Mouse (Mus musculus): ENCODE results near the gene Srgn. TPM values are rescaled to one million over a fixed set of nuclear protein-coding genes. Genes with fewer than 3 reads are reported as not detected.

The Srgn gene
- polyA plus RNA-seq, 1 experiment from 2014 or later, result 59.2 TPM

GRCm38 (mm10) chr10:62511528-62511927 lies 15.7 kb downstream of the Srgn start:
- no peak overlapping the region for H3K4me3 ChIP-seq (ENCODE audit: low read depth, low read length)
- DNase-seq (ENCODE audit: low spot score) (no peak), ATAC-seq (replicated peaks; ENCODE audit: low FRiP score) (no peak)
- no peaks in the 10 kb centered on the region for H3K27me3 ChIP-seq (replicated peaks; ENCODE audit: control insufficient read depth, insufficient read depth, low read length)
- H3K4me1 ChIP-seq (replicated peaks; ENCODE audit: control insufficient read depth, insufficient read depth, low read length), result peaks cover 12% of the 10 kb centered on the region
- H3K27ac ChIP-seq (ENCODE audit: low read depth, low read length), result no peak overlapping the region
- H3K4me2 ChIP-seq, result no peak overlapping the region
- H3K9me3 ChIP-seq (ENCODE audit: control insufficient read depth, low read length), result no peaks in the 10 kb centered on the region
- H3K9ac ChIP-seq (ENCODE audit: low read depth, low read length), result no peak overlapping the region
- 55% methylated on average over 6 of the region's 6 CpGs for WGBS
- H3K36me3 ChIP-seq (ENCODE audit: control insufficient read depth, insufficient read depth, low read length), result no peaks in the 10 kb centered on the region

- H3K27me3 ChIP-seq (replicated peaks; ENCODE audit: control insufficient read depth, insufficient read depth, low read length), result no peaks in the 10 kb centered on the region
- whole genome bisulfite sequencing, result 44% methylated on average over 11 of the region's 11 CpGs
- peak overlapping the region; percentile 45; the same call in 1 of the 2 replicates for H3K4me3 ChIP-seq (ENCODE audit: low read depth, low read length)
- no peak overlapping the region for H3K27ac ChIP-seq (ENCODE audit: low read depth, low read length)
- H3K4me1 ChIP-seq (replicated peaks; ENCODE audit: control insufficient read depth, insufficient read depth, low read length), result peaks cover 30% of the 10 kb centered on the region
- peak overlapping the region; percentile 85 for H3K4me2 ChIP-seq
- H3K9ac ChIP-seq (ENCODE audit: low read depth, low read length), result no peak overlapping the region
- no peaks in the 10 kb centered on the region for H3K9me3 ChIP-seq (ENCODE audit: control insufficient read depth, low read length)
- ATAC-seq (replicated peaks; ENCODE audit: low FRiP score), result no peak
- no peaks in the 10 kb centered on the region for H3K36me3 ChIP-seq (ENCODE audit: control insufficient read depth, insufficient read depth, low read length)
- DNase-seq (ENCODE audit: low spot score), result no peak
These were observed 18.1 kb downstream of the Srgn start for GRCm38 (mm10) chr10:62509032-62509656.

GRCm38 (mm10) chr10:62508459-62508858 lies 18.8 kb downstream of the Srgn start:
- peak overlapping the region; percentile 45 for H3K4me3 ChIP-seq (ENCODE audit: low read depth, low read length)
- ATAC-seq (replicated peaks; ENCODE audit: low FRiP score), result no peak
- WGBS, result 4% methylated on average over 11 of the region's 11 CpGs
- no peaks in the 10 kb centered on the region for H3K27me3 ChIP-seq (replicated peaks; ENCODE audit: control insufficient read depth, insufficient read depth, low read length)
- peaks cover 31% of the 10 kb centered on the region for H3K4me1 ChIP-seq (replicated peaks; ENCODE audit: control insufficient read depth, insufficient read depth, low read length)
- no peaks in the 10 kb centered on the region for H3K9me3 ChIP-seq (ENCODE audit: control insufficient read depth, low read length)
- peak overlapping the region; percentile 52 for H3K9ac ChIP-seq (ENCODE audit: low read depth, low read length)
- H3K36me3 ChIP-seq (ENCODE audit: control insufficient read depth, insufficient read depth, low read length), result no peaks in the 10 kb centered on the region
- no peak for DNase-seq (ENCODE audit: low spot score)
- H3K4me2 ChIP-seq, result peak overlapping the region; percentile 85
- H3K27ac ChIP-seq (ENCODE audit: low read depth, low read length), result peak overlapping the region; percentile 16; the same call in 1 of the 2 replicates

- peak overlapping the region; percentile 53 for H3K9ac ChIP-seq (ENCODE audit: low read depth, low read length)
- H3K27me3 ChIP-seq (replicated peaks; ENCODE audit: control insufficient read depth, insufficient read depth, low read length), result no peaks in the 10 kb centered on the region
- 8% methylated on average over 18 of the region's 18 CpGs for WGBS
- DNase-seq (ENCODE audit: low spot score) (no peak), ATAC-seq (replicated peaks; ENCODE audit: low FRiP score) (0 out of 2 replicates have a peak, but pooled peaks have one; percentile 32)
- H3K4me1 ChIP-seq (replicated peaks; ENCODE audit: control insufficient read depth, insufficient read depth, low read length), result peaks cover 31% of the 10 kb centered on the region
- H3K9me3 ChIP-seq (ENCODE audit: control insufficient read depth, low read length), result no peaks in the 10 kb centered on the region
- no peaks in the 10 kb centered on the region for H3K36me3 ChIP-seq (ENCODE audit: control insufficient read depth, insufficient read depth, low read length)
- peak overlapping the region; percentile 45 for H3K4me3 ChIP-seq (ENCODE audit: low read depth, low read length)
- peak overlapping the region; percentile 85 for H3K4me2 ChIP-seq
- H3K27ac ChIP-seq (ENCODE audit: low read depth, low read length), result peak overlapping the region; percentile 57
These were observed 19.5 kb downstream of the Srgn start for GRCm38 (mm10) chr10:62507591-62508308.

GRCm38 (mm10) chr10:62507071-62507470 lies 20.2 kb downstream of the Srgn start:
- Histone ChIP-seq H3K27ac (ENCODE audit: low read depth, low read length) (no peak overlapping the region), H3K4me1 (replicated peaks; ENCODE audit: control insufficient read depth, insufficient read depth, low read length) (peaks cover 32% of the 10 kb centered on the region), H3K36me3 (ENCODE audit: control insufficient read depth, insufficient read depth, low read length) (no peaks in the 10 kb centered on the region), H3K9me3 (ENCODE audit: control insufficient read depth, low read length) (no peaks in the 10 kb centered on the region), H3K4me2 (peak overlapping the region; percentile 85), H3K27me3 (replicated peaks; ENCODE audit: control insufficient read depth, insufficient read depth, low read length) (no peaks in the 10 kb centered on the region), H3K4me3 (ENCODE audit: low read depth, low read length) (peak overlapping the region; percentile 45), H3K9ac (ENCODE audit: low read depth, low read length) (no peak overlapping the region)
- DNase-seq (ENCODE audit: low spot score) (no peak), ATAC-seq (replicated peaks; ENCODE audit: low FRiP score) (no peak)
- WGBS, result 82% methylated on average over 4 of the region's 4 CpGs

- Histone ChIP-seq H3K4me2 (peak overlapping the region; percentile 85), H3K27ac (ENCODE audit: low read depth, low read length) (peak overlapping the region; percentile 82), H3K4me3 (ENCODE audit: low read depth, low read length) (peak overlapping the region; percentile 28), H3K36me3 (ENCODE audit: control insufficient read depth, insufficient read depth, low read length) (no peaks in the 10 kb centered on the region), H3K9me3 (ENCODE audit: control insufficient read depth, low read length) (no peaks in the 10 kb centered on the region), H3K4me1 (replicated peaks; ENCODE audit: control insufficient read depth, insufficient read depth, low read length) (peaks cover 35% of the 10 kb centered on the region), H3K27me3 (replicated peaks; ENCODE audit: control insufficient read depth, insufficient read depth, low read length) (no peaks in the 10 kb centered on the region), H3K9ac (ENCODE audit: low read depth, low read length) (peak overlapping the region; percentile 39)
- DNase-seq (ENCODE audit: low spot score) (no peak), ATAC-seq (replicated peaks; ENCODE audit: low FRiP score) (0 out of 2 replicates have a peak, but pooled peaks have one; percentile 47)
- WGBS, result 42% methylated on average over 17 of the region's 17 CpGs
These were observed 21.2 kb downstream of the Srgn start for GRCm38 (mm10) chr10:62506019-62506556.

GRCm38 (mm10) chr10:62505224-62505983 lies 21.8 kb downstream of the Srgn start:
- no peak overlapping the region for H3K9ac ChIP-seq (ENCODE audit: low read depth, low read length)
- DNase-seq (ENCODE audit: low spot score) (no peak), ATAC-seq (replicated peaks; ENCODE audit: low FRiP score) (no peak)
- H3K9me3 ChIP-seq (ENCODE audit: control insufficient read depth, low read length), result no peaks in the 10 kb centered on the region
- H3K27ac ChIP-seq (ENCODE audit: low read depth, low read length), result peak overlapping the region; percentile 82
- peak overlapping the region; percentile 85 for H3K4me2 ChIP-seq
- peaks cover 39% of the 10 kb centered on the region for H3K4me1 ChIP-seq (replicated peaks; ENCODE audit: control insufficient read depth, insufficient read depth, low read length)
- WGBS, result 59% methylated on average over 9 of the region's 9 CpGs
- no peaks in the 10 kb centered on the region for H3K27me3 ChIP-seq (replicated peaks; ENCODE audit: control insufficient read depth, insufficient read depth, low read length)
- no peaks in the 10 kb centered on the region for H3K36me3 ChIP-seq (ENCODE audit: control insufficient read depth, insufficient read depth, low read length)
- H3K4me3 ChIP-seq (ENCODE audit: low read depth, low read length), result no peak overlapping the region

- peak overlapping the region; percentile 30; the same call in 1 of the 2 replicates for H3K27ac ChIP-seq (ENCODE audit: low read depth, low read length)
- 0 out of 2 replicates have a peak overlapping the region, but pooled peaks have one; percentile 27 for H3K9ac ChIP-seq (ENCODE audit: low read depth, low read length)
- WGBS, result 45% methylated on average over 12 of the region's 12 CpGs
- peak; percentile 32; the same call in 1 of the 2 replicates for ATAC-seq (replicated peaks; ENCODE audit: low FRiP score)
- no peak overlapping the region for H3K4me3 ChIP-seq (ENCODE audit: low read depth, low read length)
- H3K27me3 ChIP-seq (replicated peaks; ENCODE audit: control insufficient read depth, insufficient read depth, low read length), result no peaks in the 10 kb centered on the region
- H3K4me2 ChIP-seq, result peak overlapping the region; percentile 54
- H3K36me3 ChIP-seq (ENCODE audit: control insufficient read depth, insufficient read depth, low read length), result no peaks in the 10 kb centered on the region
- no peak for DNase-seq (ENCODE audit: low spot score)
- H3K4me1 ChIP-seq (replicated peaks; ENCODE audit: control insufficient read depth, insufficient read depth, low read length), result peaks cover 38% of the 10 kb centered on the region
- H3K9me3 ChIP-seq (ENCODE audit: control insufficient read depth, low read length), result no peaks in the 10 kb centered on the region
These were observed 23.2 kb downstream of the Srgn start for GRCm38 (mm10) chr10:62503836-62504628.

Measured in liver, embryonic 11.5 days (tissue).